Mouse (Mus musculus): ENCODE data around the gene Vav2. TPM values are rescaled to one million over a fixed set of nuclear protein-coding genes. Genes with fewer than 3 reads are reported as not detected.

Gene Vav2
- polyA plus RNA-seq, 1 experiment from 2014 or later: 7.4 TPM

DNA sequence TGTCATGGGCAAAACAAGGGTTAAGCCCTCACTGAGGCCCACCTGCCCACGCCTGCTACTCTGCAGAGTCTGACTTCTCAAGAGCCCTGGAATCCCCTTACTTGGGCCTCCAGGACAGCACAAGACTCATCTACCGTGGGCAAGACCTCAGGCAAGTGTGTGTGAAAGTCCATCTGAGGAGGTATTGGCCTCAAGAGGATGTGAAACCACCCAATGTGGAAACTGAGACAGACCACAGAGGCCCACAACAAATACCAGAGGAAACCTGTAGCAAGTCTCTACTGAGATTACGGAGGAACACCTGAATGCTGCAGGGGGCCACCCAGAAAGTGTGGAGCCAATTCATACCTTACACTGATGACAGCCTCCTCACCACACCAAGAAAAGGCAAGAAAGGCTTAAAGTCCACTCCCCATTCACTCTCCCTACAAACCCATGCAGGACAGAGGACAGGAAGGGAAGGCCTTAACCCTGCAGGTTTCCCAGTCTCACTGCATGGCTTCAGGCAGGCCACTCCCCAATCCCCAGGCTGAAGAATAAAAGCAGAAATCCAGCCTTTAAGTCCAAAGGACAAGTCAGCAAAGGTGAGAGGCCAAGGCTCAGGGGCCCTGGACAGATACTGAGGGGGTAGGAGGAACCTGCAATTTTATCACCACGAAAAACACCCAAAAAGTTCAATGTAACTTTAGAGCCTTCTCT lies 42.6 kb upstream of the Vav2 start:
- H3K36me3 ChIP-seq (ENCODE audit: control insufficient read depth, insufficient read depth, low read length): peaks cover 38% of the 10 kb centered on the region
- H3K27me3 ChIP-seq (replicated peaks; ENCODE audit: control insufficient read depth, insufficient read depth, low read length): no peaks in the 10 kb centered on the region
- DNase-seq (ENCODE audit: low spot score) (no peak), ATAC-seq (no peak)
- no peaks in the 10 kb centered on the region for H3K9me3 ChIP-seq (replicated peaks; ENCODE audit: control insufficient read depth, low read length)
- WGBS: 78% methylated on average over 4 of the region's 4 CpGs
- no peak overlapping the region for H3K4me3 ChIP-seq (ENCODE audit: low read depth, low read length)
- no peak overlapping the region for H3K27ac ChIP-seq (ENCODE audit: low read depth, low read length)
- no peak overlapping the region for H3K4me2 ChIP-seq (ENCODE audit: low read length)
- no peak overlapping the region for H3K9ac ChIP-seq (ENCODE audit: low read length)
- peaks cover 26% of the 10 kb centered on the region for H3K4me1 ChIP-seq (ENCODE audit: control insufficient read depth, insufficient read depth, low read length)

DNA sequence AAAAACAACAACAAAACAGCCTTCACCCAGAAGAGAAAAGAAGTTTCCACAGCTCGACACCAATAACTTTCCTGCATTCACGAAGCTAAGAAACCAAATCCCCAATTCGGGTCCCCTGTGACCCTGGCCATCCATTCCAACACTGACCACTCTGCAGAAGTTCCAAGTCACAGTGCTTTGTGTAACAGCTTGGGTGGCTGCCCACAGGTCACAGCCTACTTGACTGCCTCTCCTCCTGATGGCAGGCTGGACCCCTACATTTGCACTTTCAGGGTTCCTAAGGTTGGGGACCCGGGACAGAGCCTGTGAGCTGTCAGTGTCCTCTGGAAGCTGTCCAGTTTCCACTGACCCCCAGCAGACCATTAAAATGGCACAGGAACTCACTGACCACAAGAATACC lies 36.1 kb upstream of the Vav2 start:
- 91% methylated on average over 4 of the region's 4 CpGs for WGBS
- Histone ChIP-seq H3K9ac (ENCODE audit: low read length) (no peak overlapping the region), H3K27me3 (replicated peaks; ENCODE audit: control insufficient read depth, insufficient read depth, low read length) (no peaks in the 10 kb centered on the region), H3K9me3 (replicated peaks; ENCODE audit: control insufficient read depth, low read length) (no peaks in the 10 kb centered on the region), H3K4me3 (ENCODE audit: low read depth, low read length) (no peak overlapping the region), H3K4me1 (ENCODE audit: control insufficient read depth, insufficient read depth, low read length) (no peaks in the 10 kb centered on the region), H3K27ac (ENCODE audit: low read depth, low read length) (no peak overlapping the region), H3K4me2 (ENCODE audit: low read length) (no peak overlapping the region), H3K36me3 (ENCODE audit: control insufficient read depth, insufficient read depth, low read length) (peaks cover 92% of the 10 kb centered on the region)
- ATAC-seq: no peak
- no peak for DNase-seq (ENCODE audit: low spot score)

DNA sequence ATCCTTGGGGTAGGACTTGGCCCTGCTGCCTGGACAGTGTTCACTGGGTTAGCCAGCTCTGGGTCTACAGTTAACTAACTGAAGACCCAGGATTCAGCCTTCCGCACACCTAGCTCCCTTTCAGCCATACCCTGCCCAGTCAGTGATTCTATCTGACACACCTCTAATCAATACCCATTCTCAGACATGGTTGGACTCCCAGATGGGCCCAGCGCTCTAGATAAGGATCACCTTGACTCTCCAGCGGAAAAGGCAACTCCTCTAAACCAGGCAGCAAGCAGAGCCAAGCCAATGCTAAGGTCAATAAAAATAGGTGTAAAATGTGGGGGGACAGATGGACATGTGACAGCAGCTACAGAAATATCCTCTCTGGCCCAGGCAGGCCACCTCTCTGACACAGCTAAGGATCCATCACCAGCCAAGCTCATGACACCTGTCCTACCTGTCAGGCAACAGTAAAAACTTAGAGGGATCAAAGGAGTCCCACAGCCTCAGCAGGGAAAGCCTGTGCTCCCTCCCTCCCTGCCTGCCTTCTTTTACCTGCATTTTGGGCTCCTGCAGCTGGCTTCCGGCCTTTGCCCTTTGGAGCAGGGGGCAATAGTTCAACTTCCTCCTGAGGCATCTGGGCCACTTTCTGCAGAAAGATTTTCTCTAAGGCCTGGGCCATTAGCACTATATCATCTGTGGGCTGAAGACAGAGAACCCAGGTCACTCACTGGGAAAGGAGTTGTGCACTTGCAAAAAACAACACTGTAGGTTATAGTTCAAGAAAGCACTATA lies 35.2 kb upstream of the Vav2 start:
- no peak overlapping the region for H3K4me3 ChIP-seq (ENCODE audit: low read depth, low read length)
- no peaks in the 10 kb centered on the region for H3K9me3 ChIP-seq (replicated peaks; ENCODE audit: control insufficient read depth, low read length)
- WGBS: 97% methylated on average over 4 of the region's 4 CpGs
- no peak overlapping the region for H3K27ac ChIP-seq (ENCODE audit: low read depth, low read length)
- H3K4me2 ChIP-seq (ENCODE audit: low read length): no peak overlapping the region
- no peak for ATAC-seq
- no peaks in the 10 kb centered on the region for H3K27me3 ChIP-seq (replicated peaks; ENCODE audit: control insufficient read depth, insufficient read depth, low read length)
- peaks cover 95% of the 10 kb centered on the region for H3K36me3 ChIP-seq (ENCODE audit: control insufficient read depth, insufficient read depth, low read length)
- H3K9ac ChIP-seq (ENCODE audit: low read length): no peak overlapping the region
- H3K4me1 ChIP-seq (ENCODE audit: control insufficient read depth, insufficient read depth, low read length): no peaks in the 10 kb centered on the region
- no peak for DNase-seq (ENCODE audit: low spot score)

DNA sequence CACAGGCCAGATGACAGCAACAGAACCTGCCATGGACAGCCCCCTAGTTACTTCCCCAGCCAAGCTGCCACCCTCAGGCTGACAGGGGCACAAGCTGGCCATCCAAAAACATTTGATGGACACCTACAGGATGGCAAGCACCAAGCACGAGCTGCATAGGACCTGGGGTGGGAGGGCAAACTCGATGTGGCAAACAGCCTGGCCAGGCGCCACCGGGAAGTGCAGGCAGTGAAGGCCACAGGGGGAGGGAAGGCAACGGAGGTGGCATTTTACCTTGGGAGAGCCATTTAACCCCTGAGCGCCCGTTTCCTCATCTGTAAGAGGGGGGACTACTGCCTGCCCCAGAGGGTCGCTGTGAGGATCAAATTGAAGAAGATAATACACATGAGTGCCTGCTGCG lies 33.8 kb upstream of the Vav2 start:
- WGBS: 70% methylated on average over 9 of the region's 9 CpGs
- no peak for DNase-seq (ENCODE audit: low spot score)
- Histone ChIP-seq H3K4me2 (ENCODE audit: low read length) (no peak overlapping the region), H3K9ac (ENCODE audit: low read length) (no peak overlapping the region), H3K9me3 (replicated peaks; ENCODE audit: control insufficient read depth, low read length) (no peaks in the 10 kb centered on the region), H3K4me1 (ENCODE audit: control insufficient read depth, insufficient read depth, low read length) (no peaks in the 10 kb centered on the region), H3K27ac (ENCODE audit: low read depth, low read length) (no peak overlapping the region), H3K4me3 (ENCODE audit: low read depth, low read length) (no peak overlapping the region), H3K36me3 (ENCODE audit: control insufficient read depth, insufficient read depth, low read length) (peaks cover 96% of the 10 kb centered on the region), H3K27me3 (replicated peaks; ENCODE audit: control insufficient read depth, insufficient read depth, low read length) (no peaks in the 10 kb centered on the region)
- no peak for ATAC-seq

DNA sequence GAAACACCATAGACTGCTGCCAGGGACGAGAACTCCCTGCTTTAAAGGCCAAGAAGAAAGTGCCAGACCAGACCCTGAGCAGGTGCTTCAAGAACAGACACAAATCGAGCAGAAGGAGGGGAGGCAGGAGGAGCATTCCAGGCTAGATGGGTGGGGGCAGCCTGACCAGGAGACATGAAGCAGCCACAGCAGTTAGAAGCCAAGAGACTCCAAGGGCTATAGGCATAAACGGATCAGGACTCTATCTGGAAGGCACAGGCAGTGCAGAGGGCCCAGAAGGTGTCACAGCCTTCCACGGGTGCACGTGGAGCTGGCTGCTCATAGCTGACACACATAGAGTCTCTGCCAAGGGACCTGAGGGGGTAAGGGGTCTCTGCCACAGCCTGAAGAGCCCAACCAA lies 33.3 kb upstream of the Vav2 start:
- Histone ChIP-seq H3K27ac (ENCODE audit: low read depth, low read length) (no peak overlapping the region), H3K4me2 (ENCODE audit: low read length) (no peak overlapping the region), H3K4me1 (ENCODE audit: control insufficient read depth, insufficient read depth, low read length) (no peaks in the 10 kb centered on the region), H3K4me3 (ENCODE audit: low read depth, low read length) (no peak overlapping the region), H3K27me3 (replicated peaks; ENCODE audit: control insufficient read depth, insufficient read depth, low read length) (no peaks in the 10 kb centered on the region), H3K36me3 (ENCODE audit: control insufficient read depth, insufficient read depth, low read length) (peaks cover 96% of the 10 kb centered on the region), H3K9ac (ENCODE audit: low read length) (no peak overlapping the region), H3K9me3 (replicated peaks; ENCODE audit: control insufficient read depth, low read length) (no peaks in the 10 kb centered on the region)
- ATAC-seq (no peak), DNase-seq (ENCODE audit: low spot score) (no peak)
- WGBS: 89% methylated on average over 5 of the region's 5 CpGs

DNA sequence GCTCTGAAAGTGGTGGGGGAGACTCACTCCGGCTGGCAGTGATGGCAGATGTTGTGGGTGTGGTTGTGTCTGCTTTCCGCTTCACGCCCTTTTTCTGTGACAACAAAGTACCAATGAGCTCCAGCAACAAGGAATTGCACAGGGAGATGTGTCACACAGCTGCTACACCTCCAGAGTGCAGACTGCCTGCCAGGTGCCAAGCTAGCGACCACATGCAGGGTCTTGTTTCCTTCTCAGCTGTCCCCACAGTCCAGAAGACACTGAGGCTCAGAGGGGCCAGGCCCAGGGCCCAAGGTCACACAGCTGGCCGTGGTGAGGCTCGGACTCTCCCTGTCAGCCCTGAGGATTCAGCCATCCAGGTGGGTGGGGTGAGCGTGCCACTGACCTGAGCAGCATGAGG lies 32.9 kb upstream of the Vav2 start:
- WGBS: 90% methylated on average over 7 of the region's 7 CpGs
- H3K36me3 ChIP-seq (ENCODE audit: control insufficient read depth, insufficient read depth, low read length): peaks cover 98% of the 10 kb centered on the region
- ATAC-seq (no peak), DNase-seq (ENCODE audit: low spot score) (no peak)
- no peak overlapping the region for H3K9ac ChIP-seq (ENCODE audit: low read length)
- H3K4me1 ChIP-seq (ENCODE audit: control insufficient read depth, insufficient read depth, low read length): no peaks in the 10 kb centered on the region
- no peak overlapping the region for H3K4me3 ChIP-seq (ENCODE audit: low read depth, low read length)
- H3K27ac ChIP-seq (ENCODE audit: low read depth, low read length): no peak overlapping the region
- H3K9me3 ChIP-seq (replicated peaks; ENCODE audit: control insufficient read depth, low read length): no peaks in the 10 kb centered on the region
- H3K27me3 ChIP-seq (replicated peaks; ENCODE audit: control insufficient read depth, insufficient read depth, low read length): no peaks in the 10 kb centered on the region
- H3K4me2 ChIP-seq (ENCODE audit: low read length): no peak overlapping the region

DNA sequence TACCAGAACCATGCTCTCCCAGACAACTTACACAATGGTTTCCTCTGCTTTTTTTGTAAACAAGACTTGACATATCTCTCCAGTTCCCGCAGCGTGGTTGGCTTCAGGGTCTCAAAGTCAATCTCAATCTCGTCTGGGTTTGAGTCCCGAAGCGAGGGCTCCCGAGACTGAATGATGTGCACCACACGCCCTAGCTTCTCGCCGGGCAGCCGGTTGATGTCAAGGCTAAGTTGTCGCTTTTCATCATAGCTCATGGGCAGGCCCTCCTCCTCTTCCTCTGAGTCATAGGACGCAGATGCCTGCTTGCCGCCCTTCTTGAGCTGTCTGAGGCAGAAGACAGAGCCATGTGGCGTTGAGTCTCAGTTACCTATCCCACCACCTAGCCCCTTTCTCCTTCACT lies 23.4 kb upstream of the Vav2 start:
- no peaks in the 10 kb centered on the region for H3K4me1 ChIP-seq (ENCODE audit: control insufficient read depth, insufficient read depth, low read length)
- H3K9ac ChIP-seq (ENCODE audit: low read length): no peak overlapping the region
- DNase-seq (ENCODE audit: low spot score) (no peak), ATAC-seq (no peak)
- 91% methylated on average over 14 of the region's 14 CpGs for WGBS
- H3K27me3 ChIP-seq (replicated peaks; ENCODE audit: control insufficient read depth, insufficient read depth, low read length): no peaks in the 10 kb centered on the region
- no peaks in the 10 kb centered on the region for H3K9me3 ChIP-seq (replicated peaks; ENCODE audit: control insufficient read depth, low read length)
- H3K36me3 ChIP-seq (ENCODE audit: control insufficient read depth, insufficient read depth, low read length): peaks cover 98% of the 10 kb centered on the region
- no peak overlapping the region for H3K27ac ChIP-seq (ENCODE audit: low read depth, low read length)
- no peak overlapping the region for H3K4me3 ChIP-seq (ENCODE audit: low read depth, low read length)
- no peak overlapping the region for H3K4me2 ChIP-seq (ENCODE audit: low read length)

DNA sequence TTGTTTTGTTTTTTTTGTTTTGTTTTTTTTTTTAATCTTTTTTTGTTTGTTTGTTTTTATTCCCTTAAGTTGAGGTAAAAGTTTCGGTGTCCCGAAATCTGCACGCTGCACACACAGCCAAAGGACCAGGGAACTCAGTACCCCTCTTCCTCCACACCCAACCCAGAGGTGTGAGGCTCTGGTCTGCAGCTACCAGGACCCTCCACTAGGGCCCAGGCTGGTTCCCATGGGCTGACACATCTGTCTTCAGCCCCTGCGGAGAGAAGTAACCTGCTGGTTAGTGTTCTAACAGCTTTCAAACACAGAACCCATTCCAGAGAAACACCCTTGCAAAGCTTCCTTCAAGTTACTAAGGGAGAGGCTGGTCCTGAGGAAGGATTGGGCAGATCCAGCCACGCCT lies 20.9 kb upstream of the Vav2 start:
- Histone ChIP-seq H3K9ac (ENCODE audit: low read length) (no peak overlapping the region), H3K9me3 (replicated peaks; ENCODE audit: control insufficient read depth, low read length) (no peaks in the 10 kb centered on the region), H3K27me3 (replicated peaks; ENCODE audit: control insufficient read depth, insufficient read depth, low read length) (no peaks in the 10 kb centered on the region), H3K27ac (ENCODE audit: low read depth, low read length) (no peak overlapping the region), H3K36me3 (ENCODE audit: control insufficient read depth, insufficient read depth, low read length) (peaks cover 82% of the 10 kb centered on the region), H3K4me3 (ENCODE audit: low read depth, low read length) (no peak overlapping the region), H3K4me1 (ENCODE audit: control insufficient read depth, insufficient read depth, low read length) (peaks cover 7% of the 10 kb centered on the region), H3K4me2 (ENCODE audit: low read length) (no peak overlapping the region)
- ATAC-seq (no peak), DNase-seq (ENCODE audit: low spot score) (no peak)
- WGBS: 86% methylated on average over 5 of the region's 5 CpGs

DNA sequence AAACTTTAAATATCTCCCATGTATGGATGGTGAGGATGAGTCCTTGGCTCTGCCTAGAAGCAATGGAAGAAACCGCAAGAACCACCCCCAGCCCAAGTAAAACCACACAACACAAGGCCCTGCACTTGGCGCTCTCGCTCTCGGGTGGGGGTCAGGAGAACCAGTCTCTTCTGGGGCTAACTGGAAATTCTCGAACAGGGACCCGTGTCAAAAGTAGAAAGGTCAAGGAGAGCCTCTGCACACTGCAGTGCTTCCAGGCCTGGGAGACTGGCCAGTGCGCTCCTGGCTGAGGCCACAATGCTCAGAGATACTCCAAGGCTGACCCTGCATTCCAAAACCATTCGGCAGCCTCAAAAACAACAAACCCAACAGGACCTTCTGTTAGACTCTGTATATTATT lies 20.0 kb upstream of the Vav2 start:
- Histone ChIP-seq H3K9me3 (replicated peaks; ENCODE audit: control insufficient read depth, low read length) (no peaks in the 10 kb centered on the region), H3K4me2 (ENCODE audit: low read length) (no peak overlapping the region), H3K36me3 (ENCODE audit: control insufficient read depth, insufficient read depth, low read length) (peaks cover 72% of the 10 kb centered on the region), H3K27ac (ENCODE audit: low read depth, low read length) (no peak overlapping the region), H3K4me1 (ENCODE audit: control insufficient read depth, insufficient read depth, low read length) (peaks cover 8% of the 10 kb centered on the region), H3K9ac (ENCODE audit: low read length) (no peak overlapping the region), H3K4me3 (ENCODE audit: low read depth, low read length) (no peak overlapping the region), H3K27me3 (replicated peaks; ENCODE audit: control insufficient read depth, insufficient read depth, low read length) (no peaks in the 10 kb centered on the region)
- DNase-seq (ENCODE audit: low spot score) (no peak), ATAC-seq (no peak)
- WGBS: 91% methylated on average over 8 of the region's 8 CpGs

Measured in forebrain, embryonic 14.5 days (tissue).